Mouse (Mus musculus) brain, embryonic 14.5 days (tissue): ENCODE data around the gene Btbd9. TPM values are rescaled to one million over a fixed set of nuclear protein-coding genes. Genes with fewer than 3 reads are reported as not detected.

ENCODE experiments used
- DNase-seq: peaks from one replicate; pipeline ENCODE4 v3.0.0-alpha.2; 2011; ENCODE audit warnings: low read depth
- CTCF ChIP-seq: fragments of 200-500 bp; IDR thresholded peaks from 2 replicates; pipeline ENCODE4 v1.5.1; 2012; ENCODE audit warnings: inconsistent platforms, mild to moderate bottlenecking, moderate library complexity, borderline replicate concordance; ENCODE audit not compliant: insufficient read depth, insufficient read length; ENCODE audit errors: extremely low read depth
- POLR2A ChIP-seq: fragments of 200-500 bp; IDR thresholded peaks from 2 replicates; pipeline ENCODE4 v1.6.1; 2012; ENCODE audit warnings: mild to moderate bottlenecking, inconsistent platforms, borderline replicate concordance; ENCODE audit not compliant: poor library complexity, insufficient read depth, insufficient read length, severe bottlenecking; ENCODE audit errors: extremely low read depth
- polyA plus RNA-seq: library from polyadenylated mRNA; depleted of rRNA; stranded (reverse); fragments of >200 nt; gene quantifications from 2 replicates; pipeline ENCODE4 v1.2.3, GENCODE M21; 2012

Btbd9 gene
- polyA plus RNA-seq, 1 experiment: 72.5 TPM

DNA sequence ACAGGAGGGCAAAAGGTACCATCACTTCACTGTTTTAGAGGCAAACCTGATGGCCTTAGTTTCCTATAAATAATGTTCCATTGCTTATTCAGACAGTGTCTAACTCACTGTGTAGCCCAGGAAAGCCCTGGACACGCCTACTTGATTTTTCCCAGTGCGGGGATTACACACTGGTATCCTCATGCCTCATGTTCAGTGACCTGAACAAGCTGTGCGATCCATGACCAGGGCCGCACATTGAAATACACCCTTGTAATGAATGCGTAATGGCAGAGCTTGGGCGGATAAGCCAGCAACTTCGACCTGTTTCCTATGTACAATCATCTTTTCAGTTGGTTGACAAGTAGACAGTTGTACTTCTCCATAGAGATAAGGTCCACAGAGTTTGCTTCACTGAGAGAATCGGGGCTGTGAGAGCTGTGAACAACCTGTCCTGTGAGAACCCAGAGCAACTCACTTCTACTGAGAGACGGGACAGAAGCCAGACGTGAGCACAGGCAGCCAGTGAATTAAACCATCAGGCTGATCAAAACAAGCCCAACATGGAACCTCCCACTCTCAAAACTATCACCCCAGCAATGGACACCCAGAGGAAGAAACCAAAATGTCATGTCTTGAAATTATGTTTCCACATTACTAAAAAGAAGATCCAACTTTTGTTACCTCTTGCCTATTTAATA lies 145.2 kb downstream of the Btbd9 start:
- no peak for TF ChIP-seq POLR2A
- no peak for TF ChIP-seq CTCF
- no peak for DNase-seq

DNA sequence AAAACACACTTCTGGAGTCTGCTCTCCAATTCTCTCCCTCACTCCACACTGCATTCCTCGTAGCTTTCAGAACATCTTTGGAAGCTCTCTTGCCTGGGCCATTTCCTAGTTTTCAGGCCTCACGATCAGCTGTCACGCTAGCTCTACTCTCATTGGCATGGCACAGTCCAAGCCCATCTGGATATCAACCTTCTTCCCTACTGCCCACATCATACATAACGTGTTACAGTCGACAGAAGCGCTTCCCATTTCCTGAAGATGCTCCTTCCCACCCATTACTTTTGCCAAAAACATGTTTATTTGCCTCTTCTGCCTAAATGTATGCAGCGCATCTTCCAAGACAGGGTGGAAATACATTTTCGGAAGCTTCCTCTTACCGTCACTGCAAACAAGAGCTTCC lies 147.6 kb downstream of the Btbd9 start:
- DNase-seq: no peak
- no peak for TF ChIP-seq POLR2A
- TF ChIP-seq CTCF: no peak

DNA sequence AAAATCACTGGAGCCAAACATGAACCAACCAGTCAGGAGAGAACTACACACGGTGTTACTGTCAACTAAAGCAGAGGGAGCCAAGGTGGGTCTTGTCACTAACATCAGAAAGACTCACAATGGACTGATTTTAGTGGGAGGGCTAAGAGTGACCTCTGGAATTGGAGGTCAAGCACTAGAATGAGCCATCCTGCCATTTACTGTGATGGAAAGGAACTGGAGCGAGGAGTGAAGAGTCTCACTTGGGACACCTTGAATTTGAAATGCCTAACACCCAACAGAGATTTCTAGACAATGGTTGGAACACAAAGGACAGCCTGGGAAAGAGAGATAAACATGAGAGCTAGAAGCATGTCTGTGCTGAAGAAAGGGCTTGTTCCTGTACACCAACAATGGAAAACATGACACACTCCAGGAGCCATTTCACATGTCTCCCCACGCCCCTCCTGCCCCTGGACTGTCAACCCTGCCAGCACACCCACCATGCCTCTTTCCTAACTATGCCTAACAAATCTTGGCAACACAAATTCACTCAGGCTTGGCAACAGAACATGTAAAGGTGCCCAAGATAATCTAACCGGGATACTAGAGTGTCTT lies 152.9 kb downstream of the Btbd9 start:
- TF ChIP-seq CTCF (no peak), POLR2A (no peak)
- no peak for DNase-seq

GRCm38 (mm10) chr17:30422278-30422677 lies 154.0 kb downstream of the Btbd9 start:
- TF ChIP-seq POLR2A: no peak
- no peak for TF ChIP-seq CTCF
- DNase-seq: no peak

GRCm38 (mm10) chr17:30421256-30421655 lies 155.0 kb downstream of the Btbd9 start:
- TF ChIP-seq POLR2A (no peak), CTCF (no peak)
- no peak for DNase-seq

- DNase-seq: no peak
- TF ChIP-seq CTCF (no peak), POLR2A (no peak)
Observed at GRCm38 (mm10) chr17:30419494-30419893, 156.8 kb downstream of the Btbd9 start.

DNA sequence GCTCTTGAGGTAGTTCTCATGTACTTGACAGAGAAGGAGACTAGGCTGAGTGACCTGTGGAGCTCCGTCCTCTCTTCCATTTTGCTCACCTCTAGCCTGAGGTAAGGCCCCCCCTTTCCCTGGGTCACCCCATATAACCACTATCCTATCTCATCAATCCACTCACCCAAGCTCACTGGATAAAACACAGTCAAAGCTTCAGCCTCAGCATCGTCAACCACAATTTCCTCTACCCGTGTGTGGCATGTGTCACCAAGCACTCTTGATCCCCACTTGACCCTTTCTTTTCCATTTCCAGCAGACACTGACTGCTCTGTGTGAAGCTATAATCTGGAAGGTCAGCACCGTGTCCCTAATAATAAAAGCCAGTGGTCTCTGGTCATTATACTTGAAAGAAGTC lies 157.8 kb downstream of the Btbd9 start:
- no peak for DNase-seq
- TF ChIP-seq CTCF (no peak), POLR2A (no peak)

DNA sequence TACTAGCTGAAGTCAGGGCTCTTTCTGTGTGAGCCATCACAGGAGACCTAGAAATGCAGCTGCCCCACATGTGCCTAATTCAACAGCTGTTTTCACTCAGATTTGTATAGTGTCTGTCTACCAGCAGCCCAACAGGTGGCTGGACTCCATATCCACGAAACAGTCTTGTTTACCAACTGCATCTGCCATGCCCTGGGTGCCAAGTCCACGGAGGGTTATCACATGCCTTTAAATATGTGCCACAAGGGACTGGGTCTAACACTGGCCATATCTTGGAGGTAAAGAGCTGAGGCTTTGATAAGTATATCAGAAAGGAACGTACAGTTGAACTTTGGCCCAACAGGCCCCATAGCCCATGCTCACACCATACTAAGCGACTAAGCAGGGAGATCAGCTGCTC lies 159.2 kb downstream of the Btbd9 start:
- no peak for TF ChIP-seq POLR2A
- no peak for TF ChIP-seq CTCF
- no peak for DNase-seq

DNA sequence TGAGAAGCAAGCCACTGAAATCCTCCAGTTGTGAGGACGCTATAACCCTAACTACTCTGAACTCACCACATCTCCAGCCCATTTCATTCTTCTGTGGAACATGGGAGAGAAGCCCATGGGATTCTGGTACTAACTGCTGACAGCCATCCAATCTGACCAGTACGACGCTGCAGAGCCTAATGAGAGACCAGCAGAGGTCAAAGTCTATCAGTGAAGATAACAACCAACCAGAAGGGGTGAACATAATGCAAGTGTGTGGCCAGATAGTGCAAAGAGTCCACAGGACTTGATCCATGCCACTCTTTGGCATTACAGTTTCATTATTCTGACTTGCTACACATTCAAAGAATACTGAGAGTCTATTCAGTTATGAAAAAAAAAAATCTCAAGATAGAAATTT lies 160.6 kb downstream of the Btbd9 start:
- TF ChIP-seq CTCF: no peak

GRCm38 (mm10) chr17:30412991-30413390 lies 163.3 kb downstream of the Btbd9 start:
- no peak for DNase-seq
- TF ChIP-seq CTCF (no peak), POLR2A (no peak)

More for the DNA sequence above, 160.6 kb downstream of the Btbd9 start:
- DNase-seq: no peak

DNA sequence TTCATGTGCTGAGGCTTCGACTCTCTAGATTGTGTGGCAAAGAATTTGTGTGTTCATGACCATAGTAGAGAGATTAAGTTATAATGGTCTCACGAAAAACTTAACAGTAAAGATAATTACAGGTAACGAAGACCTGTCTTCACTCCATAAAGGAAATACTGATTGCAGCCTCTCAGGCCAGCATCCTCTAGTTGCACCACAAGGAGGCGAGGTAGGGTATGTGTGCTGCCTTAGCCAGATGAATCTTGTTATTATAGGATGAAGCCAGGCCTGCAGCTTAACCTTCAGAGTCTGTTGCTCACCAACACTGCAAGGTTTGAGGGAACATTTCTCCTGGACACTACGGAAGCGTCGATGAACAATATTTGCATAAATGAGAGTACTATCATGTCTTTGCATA lies 170.3 kb downstream of the Btbd9 start:
- TF ChIP-seq POLR2A: no peak
- TF ChIP-seq CTCF: peak; percentile 25; the same call in 1 of the 2 replicates
- no peak for DNase-seq

- DNase-seq: peak; percentile 36
- TF ChIP-seq POLR2A: no peak
- peak; percentile 21; the same call in 1 of the 2 replicates for TF ChIP-seq CTCF
Observed at GRCm38 (mm10) chr17:30402871-30403270, 173.4 kb downstream of the Btbd9 start.

GRCm38 (mm10) chr17:30395261-30395660 lies 181.0 kb downstream of the Btbd9 start:
- TF ChIP-seq CTCF: no peak

GRCm38 (mm10) chr17:30392031-30392430 lies 184.3 kb downstream of the Btbd9 start:
- TF ChIP-seq CTCF (no peak), POLR2A (no peak)
- no peak for DNase-seq

More at GRCm38 (mm10) chr17:30395261-30395660, 181.0 kb downstream of the Btbd9 start:
- DNase-seq: no peak

GRCm38 (mm10) chr17:30391220-30391619 lies 185.1 kb downstream of the Btbd9 start:
- no peak for TF ChIP-seq CTCF
- no peak for TF ChIP-seq POLR2A
- no peak for DNase-seq

DNA sequence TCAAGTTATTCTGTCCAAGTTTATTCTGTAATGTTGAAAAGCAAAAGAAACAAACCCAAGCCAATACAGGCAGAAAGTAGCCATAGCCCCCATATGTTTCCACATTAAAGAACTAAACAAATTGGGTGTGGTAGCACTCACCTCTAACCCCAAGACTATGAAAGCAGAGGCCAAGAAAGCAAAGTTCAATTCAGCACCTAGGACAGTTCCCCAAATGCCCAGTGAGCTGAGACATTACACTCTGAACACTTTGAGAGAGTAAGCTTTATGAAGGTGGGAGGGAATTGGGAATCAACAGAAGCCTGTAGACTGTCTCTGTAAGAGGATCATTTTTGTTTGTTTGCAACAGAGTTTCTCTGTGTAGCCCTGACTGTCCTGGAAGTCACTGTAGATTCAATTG lies 186.6 kb downstream of the Btbd9 start:
- TF ChIP-seq POLR2A (no peak), CTCF (no peak)

More for the DNA sequence above, 186.6 kb downstream of the Btbd9 start:
- DNase-seq: no peak
